Mouse (Mus musculus) cerebellum, postnatal 10 days (tissue): ENCODE measurements around the gene Ajuba.
A peak's percentile ranks its signal among the peaks of the same experiment; 100 is the strongest.
"Not testable (repeated sequence)": the region's sequence is repeated elsewhere in the genome, so short reads cannot be mapped to it uniquely, and the experiment has no call there.

Source experiments
- DNase-seq, 2 experiments: peaks; one replicate each; pipeline ENCODE4 v3.0.0; 2021; ENCODE audit warnings: mixed read lengths in 2 of 2

The Ajuba gene

GRCm38 (mm10) chr14:54577089-54577982 is at the start of gene Ajuba:
Gene Ajuba, minus strand, starts transcription at chr14:54577558.
- DNase-seq: peak; percentile 74 to 83

- DNase-seq: peak; percentile 65 to 69
These were observed 47.6 kb upstream of the Ajuba start for GRCm38 (mm10) chr14:54624976-54625375.

DNA sequence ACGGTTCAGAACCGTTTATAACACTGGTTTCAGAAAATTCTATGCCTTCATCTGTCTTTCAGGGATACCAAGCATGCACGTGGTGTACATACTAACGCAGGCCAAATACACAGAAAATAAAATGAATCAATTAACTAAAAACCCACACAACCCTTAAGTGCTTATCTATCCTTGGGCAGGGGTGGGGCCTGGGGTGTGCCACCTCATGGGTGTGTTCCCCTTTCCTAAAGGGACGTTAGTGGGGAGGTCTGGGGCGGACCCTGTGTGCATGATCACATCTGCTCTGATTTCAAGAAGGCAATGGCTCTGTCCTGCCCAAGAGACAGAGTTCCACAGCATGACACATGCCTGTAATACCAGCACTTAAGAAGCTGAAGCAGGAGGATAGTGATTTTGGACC is 46.0 kb upstream of the Ajuba start:
- no peak for DNase-seq

GRCm38 (mm10) chr14:54621133-54621532 is 43.8 kb upstream of the Ajuba start, which contains the start of gene Psmb11:
Gene Psmb11, plus strand, starts transcription at chr14:54621433.
- no peak for DNase-seq

- DNase-seq: peak; percentile 92 to 93
These were observed 40.6 kb upstream of the Ajuba start, which contains the start of gene Psmb5 for GRCm38 (mm10) chr14:54617897-54618365. Gene Psmb5, minus strand, starts transcription at chr14:54618022.

DNA sequence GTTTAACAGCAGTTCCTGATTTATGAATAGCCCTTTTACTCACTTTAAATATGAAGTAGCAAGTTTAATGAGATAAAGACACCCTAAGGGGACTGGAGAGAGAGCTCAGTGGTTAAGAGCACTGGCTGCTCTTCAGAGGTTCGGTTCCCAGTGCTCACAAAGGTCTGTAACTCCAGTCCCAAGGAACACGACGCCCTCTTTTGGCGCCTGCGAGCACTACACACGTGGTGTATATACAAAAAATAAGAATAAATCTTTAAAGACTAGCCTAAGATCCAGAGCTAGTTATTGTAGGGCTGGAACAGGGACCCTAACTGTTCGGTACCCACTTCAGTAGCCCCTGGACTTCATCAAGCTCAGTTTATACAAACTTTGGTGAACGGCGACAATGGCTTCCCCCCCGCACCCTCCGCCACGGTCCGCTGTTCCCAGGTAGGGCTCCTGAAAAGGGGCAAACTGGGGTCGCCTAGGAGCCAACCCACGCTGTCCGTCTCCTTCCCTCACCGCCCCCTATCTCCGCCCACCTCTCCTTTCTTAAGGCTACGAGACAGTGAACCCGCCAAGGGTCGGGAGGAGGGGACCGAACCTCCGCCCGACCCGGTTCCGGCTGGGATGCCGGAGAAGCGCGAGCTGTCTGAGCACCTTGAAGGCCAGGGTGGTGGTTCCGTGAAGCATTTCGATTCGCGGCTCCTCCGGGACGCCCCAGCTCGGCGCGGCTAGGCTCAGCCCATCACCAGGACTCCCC is 40.0 kb upstream of the Ajuba start:
- peak; percentile 54 to 55 for DNase-seq

GRCm38 (mm10) chr14:54616226-54616825 is 39.0 kb upstream of the Ajuba start:
- DNase-seq: no peak

GRCm38 (mm10) chr14:54614130-54614529 is 36.8 kb upstream of the Ajuba start:
- not testable (repeated sequence) for DNase-seq

DNA sequence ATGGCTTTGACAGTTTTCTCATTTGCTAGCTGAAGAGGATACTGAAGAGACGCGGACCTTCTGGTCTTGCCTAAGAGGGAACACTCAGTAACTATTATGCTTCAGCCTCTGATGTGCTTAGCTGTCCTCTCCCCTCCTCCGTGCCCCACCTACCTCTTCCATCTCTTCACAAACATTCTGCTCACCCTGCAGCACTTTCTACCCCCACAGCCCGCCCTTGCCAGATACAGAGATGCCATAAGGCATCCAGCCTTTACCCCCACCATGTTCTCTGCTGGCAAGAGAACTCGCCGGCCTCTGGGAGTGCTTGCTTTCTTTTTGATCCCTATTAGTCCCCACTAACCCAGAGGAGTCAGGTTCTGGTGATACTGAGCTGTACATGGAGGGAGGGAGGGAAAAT is 33.3 kb upstream of the Ajuba start:
- no peak for DNase-seq

- DNase-seq: peak; percentile 61 to 64
These were observed 32.6 kb upstream of the Ajuba start for GRCm38 (mm10) chr14:54609962-54610361.

DNA sequence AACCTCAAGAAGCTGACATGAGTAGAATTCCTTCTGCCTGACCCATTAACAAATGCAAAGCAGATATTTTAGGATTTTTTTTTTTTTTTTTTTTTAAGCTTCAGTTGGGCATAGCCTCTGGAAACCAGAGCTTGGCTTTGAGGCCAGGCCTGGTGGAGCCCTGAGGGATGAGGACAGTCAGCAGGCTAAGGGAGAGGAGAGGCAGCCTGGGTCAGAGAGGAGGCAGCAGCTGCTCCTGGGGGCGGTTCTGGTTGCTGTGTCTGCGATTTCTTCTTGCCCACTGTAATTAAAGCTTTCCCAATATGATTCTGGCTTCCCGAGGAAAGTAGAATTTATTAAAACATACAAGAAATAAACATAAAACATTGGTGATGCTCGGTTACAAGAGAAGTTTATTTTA is 31.9 kb upstream of the Ajuba start:
- no peak for DNase-seq

GRCm38 (mm10) chr14:54607226-54607625 is 29.9 kb upstream of the Ajuba start:
- peak in 1 of 2 experiments; percentile 23 for DNase-seq

- DNase-seq: peak; percentile 93
These were observed 28.5 kb upstream of the Ajuba start, which contains the start of gene 4931414P19Rik for GRCm38 (mm10) chr14:54605752-54606321. Gene 4931414P19Rik, minus strand, starts transcription at chr14:54605993.

DNA sequence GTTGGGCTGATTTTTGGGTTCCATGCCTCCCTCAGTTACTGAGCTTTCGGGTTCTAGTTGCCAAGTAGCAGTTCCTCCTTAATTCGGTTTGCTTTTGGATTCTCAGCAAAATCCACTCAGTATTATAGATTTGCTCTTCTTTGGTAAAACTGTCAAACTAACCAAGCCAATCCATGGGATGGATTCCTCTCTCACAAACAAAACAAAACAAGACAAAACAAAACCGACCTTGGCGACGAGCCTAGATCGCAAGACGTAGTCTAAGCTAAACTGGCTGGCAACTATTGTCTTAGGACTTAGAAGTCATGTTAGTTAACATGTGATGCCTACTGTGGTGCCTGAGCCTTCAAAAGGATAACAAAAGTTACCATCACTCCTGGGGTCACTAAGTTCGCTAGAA is 26.3 kb upstream of the Ajuba start:
- DNase-seq: peak; percentile 44 to 59

DNA sequence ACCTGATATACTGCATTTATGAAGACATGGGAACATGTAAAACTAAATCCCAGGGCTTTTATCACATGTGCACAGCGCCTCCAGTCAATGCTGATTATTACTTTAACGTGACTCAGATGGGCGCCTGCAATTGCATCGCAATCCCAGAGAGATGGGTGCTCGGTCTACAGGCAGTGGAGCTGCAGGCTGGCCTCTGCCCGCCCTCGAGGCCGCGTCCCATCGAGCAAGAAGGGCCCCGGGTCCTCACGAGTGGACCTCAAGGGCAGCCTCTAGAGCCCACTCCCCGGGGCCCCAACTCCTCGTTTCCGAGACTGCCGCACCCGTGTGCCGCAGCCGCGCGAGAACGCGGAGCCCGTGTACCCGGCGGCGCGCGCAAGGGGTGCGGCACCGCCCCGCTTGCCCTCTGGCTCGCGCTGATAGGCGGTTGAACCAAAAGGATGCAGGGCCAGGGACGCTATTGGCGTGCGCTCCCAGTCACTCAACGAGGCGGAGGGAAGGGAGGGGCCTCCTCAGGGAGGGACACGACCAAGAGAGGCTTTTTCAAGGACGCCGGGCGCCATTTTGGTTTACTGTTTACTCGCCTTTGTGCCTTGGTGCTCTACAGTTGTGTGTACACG is 25.8 kb upstream of the Ajuba start:
- peak; percentile 97 to 98 for DNase-seq

- peak; percentile 45 to 62 for DNase-seq
These were observed 25.3 kb upstream of the Ajuba start for GRCm38 (mm10) chr14:54602613-54603012.

DNA sequence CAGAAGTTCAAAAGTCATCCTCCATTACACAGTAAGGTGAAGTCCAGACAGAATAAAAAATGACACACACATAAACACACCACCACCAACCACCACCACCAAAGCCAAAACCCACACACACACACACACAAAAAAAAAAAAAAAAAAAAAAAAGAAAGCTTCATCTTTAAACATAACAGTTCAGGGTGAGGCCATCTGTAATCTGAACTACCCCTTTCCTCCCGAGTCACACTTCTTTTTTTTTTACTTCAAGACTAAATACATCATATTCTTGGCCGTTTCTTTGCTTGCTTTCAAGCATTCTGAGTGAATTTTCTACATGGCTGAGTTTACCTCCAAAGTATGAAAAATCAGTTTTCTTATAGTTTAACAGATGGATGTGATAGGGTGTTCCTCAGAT is 24.2 kb upstream of the Ajuba start:
- no peak for DNase-seq

GRCm38 (mm10) chr14:54597084-54597483 is 19.7 kb upstream of the Ajuba start:
- no peak for DNase-seq

- peak in 1 of 2 experiments; percentile 26 for DNase-seq
These were observed 17.5 kb upstream of the Ajuba start for GRCm38 (mm10) chr14:54594631-54595414.

DNA sequence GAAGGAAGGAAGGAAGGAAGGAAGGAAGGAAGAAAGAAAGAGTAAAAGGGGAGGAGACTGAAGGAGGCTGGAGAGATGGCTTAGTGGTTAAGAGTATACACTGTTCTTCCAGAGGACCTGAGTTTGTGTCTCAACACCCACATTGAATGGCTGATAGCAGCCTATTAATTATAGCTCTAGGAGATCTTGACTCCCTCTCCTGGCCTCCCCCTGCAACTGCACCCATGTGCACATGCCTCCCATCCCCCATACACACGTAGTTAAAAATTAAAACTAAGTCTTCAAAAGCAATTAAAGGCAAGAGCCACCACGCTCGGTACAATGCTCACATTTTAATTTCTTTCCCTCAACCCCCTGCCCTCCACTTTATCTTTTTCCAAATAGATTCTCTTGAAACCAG is 16.7 kb upstream of the Ajuba start:
- peak in 1 of 2 experiments; percentile 43 for DNase-seq

DNA sequence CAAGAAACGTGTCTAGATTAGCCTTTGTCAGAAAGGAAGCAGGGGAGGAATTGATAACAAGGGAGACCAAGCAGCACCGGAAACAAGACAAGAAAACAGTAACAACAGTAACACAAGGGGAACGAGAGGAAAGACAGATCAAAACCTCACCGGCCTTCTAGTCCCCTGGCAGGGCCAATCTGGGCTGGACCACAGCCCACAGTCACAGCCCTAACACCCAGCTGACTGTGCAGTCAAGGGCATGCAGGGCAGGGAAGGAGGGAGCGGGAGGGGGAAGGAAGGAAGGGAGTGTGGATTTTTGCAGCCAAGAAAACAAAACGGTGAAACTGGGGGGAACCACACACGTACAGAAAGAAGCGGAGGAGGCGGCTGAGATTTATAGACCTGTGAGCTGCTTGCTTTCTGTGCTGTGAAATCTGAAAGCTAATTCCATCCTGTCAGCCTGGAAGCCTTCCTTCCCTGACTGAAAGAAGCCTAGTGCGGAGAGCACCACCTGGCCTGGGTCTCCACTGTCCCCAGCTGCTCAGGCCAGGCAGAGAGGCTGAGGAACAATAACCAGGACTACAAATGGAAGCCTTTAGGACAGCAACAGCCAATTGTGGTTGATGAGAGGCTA is 15.1 kb upstream of the Ajuba start:
- DNase-seq: peak; percentile 66 to 68
